Mouse (Mus musculus) liver, adult 2 months (tissue): ENCODE results near the gene Lbh. TPM values are rescaled to one million over a fixed set of nuclear protein-coding genes. Genes with fewer than 3 reads are reported as not detected.

Source experiments
- DNase-seq: peaks from one replicate; pipeline ENCODE4 v3.0.0-alpha.2; 2011; ENCODE audit warnings: low read depth, low spot score; ENCODE audit errors: extremely low read depth
- H3K27ac ChIP-seq: fragments of 200-500 bp; replicated peaks from 2 replicates; pipeline ENCODE4 v1.5.1; 2012; ENCODE audit warnings: low read depth, mild to moderate bottlenecking, control low read depth, inconsistent platforms, low read length; ENCODE audit not compliant: insufficient read depth
- H3K27me3 ChIP-seq: fragments of 200-500 bp; 2 replicates; pipeline ENCODE4 v1.6.1; 2012; ENCODE audit warnings: mild to moderate bottlenecking, moderate library complexity, low read length, inconsistent platforms; ENCODE audit not compliant: control insufficient read depth, insufficient read depth
- H3K36me3 ChIP-seq: fragments of 200-500 bp; 2 replicates; pipeline ENCODE4 v1.6.1; 2012; ENCODE audit warnings: low read length, inconsistent platforms; ENCODE audit not compliant: control insufficient read depth, insufficient read depth
- H3K4me1 ChIP-seq: fragments of 200-500 bp; 2 replicates; pipeline ENCODE4 v1.6.1; 2011; ENCODE audit warnings: low read length; ENCODE audit not compliant: control insufficient read depth, insufficient read depth
- H3K4me3 ChIP-seq: fragments of 200-500 bp; 2 replicates; pipeline ENCODE4 v1.5.1; 2011; ENCODE audit warnings: low read depth, mild to moderate bottlenecking, control low read depth, low read length, moderate library complexity; ENCODE audit not compliant: insufficient read depth
- H3K79me2 ChIP-seq: fragments of 200-500 bp; 2 replicates; pipeline ENCODE4 v1.6.1; 2012; ENCODE audit warnings: inconsistent platforms, mild to moderate bottlenecking, low read length, moderate library complexity; ENCODE audit not compliant: control insufficient read depth, insufficient read depth
- H3K9ac ChIP-seq: fragments of 200-500 bp; 2 replicates; pipeline ENCODE4 v1.6.1; 2012; ENCODE audit warnings: low read depth, mild to moderate bottlenecking, control low read depth, inconsistent platforms, low read length
- CTCF ChIP-seq: fragments of 200-500 bp; IDR thresholded peaks from 2 replicates; pipeline ENCODE4 v1.5.1; 2011; ENCODE audit warnings: low read depth, low read length, control low read depth
- POLR2A ChIP-seq: fragments of 200-500 bp; IDR thresholded peaks from 2 replicates; pipeline ENCODE4 v1.6.1; 2011; ENCODE audit warnings: low read length, control low read depth; ENCODE audit not compliant: insufficient read depth; ENCODE audit errors: extremely low read depth
- WGBS: fragments of 180-500 bp; shearing (Covaris S2); methylation state at CpG from one replicate; pipeline ENCODE4 v1.1.7; 2018; 5-methylcytosine and 5-hydroxymethylcytosine counted together
- polyA plus RNA-seq: library from polyadenylated mRNA; depleted of rRNA; stranded (reverse); fragments of >200 nt; gene quantifications from 2 replicates; pipeline ENCODE4 v1.2.3, GENCODE M21; 2012
- total RNA-seq: library from RNA; depleted of rRNA; stranded (reverse); fragments of >200 nt; gene quantifications from 2 replicates; pipeline ENCODE4 v1.2.3, GENCODE M21; 2014

Lbh gene
- total and polyA plus RNA-seq, 2 experiments, result 3.6 to 9.6 TPM

- H3K4me1 ChIP-seq, result no peaks in the 10 kb centered on the region; the same call in 1 of the 2 replicates
- H3K27me3 ChIP-seq, result no peaks in the 10 kb centered on the region
- H3K9ac ChIP-seq, result no peak overlapping the region
- H3K36me3 ChIP-seq, result no peaks in the 10 kb centered on the region
- no peak overlapping the region for H3K27ac ChIP-seq
- DNase-seq, result no peak
- no peak overlapping the region for H3K4me3 ChIP-seq
- TF ChIP-seq CTCF (no peak), POLR2A (no peak)
- no peaks in the 10 kb centered on the region for H3K79me2 ChIP-seq
- WGBS, result 89% methylated on average over 7 of the region's 7 CpGs
These were observed 52.6 kb downstream of the Lbh start for GRCm38 (mm10) chr17:72970631-72971161.

- Histone ChIP-seq H3K27ac (no peak overlapping the region), H3K36me3 (no peaks in the 10 kb centered on the region), H3K4me1 (peaks cover 4% of the 10 kb centered on the region; the same call in 1 of the 2 replicates), H3K9ac (no peak overlapping the region), H3K79me2 (no peaks in the 10 kb centered on the region), H3K4me3 (no peak overlapping the region), H3K27me3 (no peaks in the 10 kb centered on the region)
- TF ChIP-seq CTCF, result no peak
- TF ChIP-seq POLR2A, result no peak
- 91% methylated on average over 5 of the region's 5 CpGs for WGBS
- DNase-seq, result peak; percentile 32
These were observed 54.9 kb downstream of the Lbh start for GRCm38 (mm10) chr17:72973041-72973440.

- Histone ChIP-seq H3K27me3 (no peaks in the 10 kb centered on the region), H3K4me1 (peaks cover 4% of the 10 kb centered on the region; the same call in 1 of the 2 replicates), H3K79me2 (no peaks in the 10 kb centered on the region), H3K9ac (no peak overlapping the region), H3K27ac (no peak overlapping the region), H3K4me3 (no peak overlapping the region), H3K36me3 (no peaks in the 10 kb centered on the region)
- peak; percentile 33 for DNase-seq
- TF ChIP-seq CTCF (no peak), POLR2A (no peak)
- 44% methylated on average over 11 of the region's 11 CpGs for WGBS
These were observed 58.4 kb downstream of the Lbh start for GRCm38 (mm10) chr17:72976258-72977231.

- TF ChIP-seq POLR2A (no peak), CTCF (no peak)
- Histone ChIP-seq H3K4me1 (peaks cover 4% of the 10 kb centered on the region; the same call in 1 of the 2 replicates), H3K4me3 (no peak overlapping the region), H3K27me3 (no peaks in the 10 kb centered on the region), H3K36me3 (no peaks in the 10 kb centered on the region), H3K27ac (no peak overlapping the region), H3K9ac (no peak overlapping the region), H3K79me2 (no peaks in the 10 kb centered on the region)
- 90% methylated on average over 1 of the region's 1 CpGs for WGBS
- DNase-seq, result no peak
These were observed 59.5 kb downstream of the Lbh start for GRCm38 (mm10) chr17:72977616-72978015.

- Histone ChIP-seq H3K4me1 (peaks cover 5% of the 10 kb centered on the region; the same call in 1 of the 2 replicates), H3K27me3 (no peaks in the 10 kb centered on the region), H3K9ac (no peak overlapping the region), H3K27ac (no peak overlapping the region), H3K36me3 (no peaks in the 10 kb centered on the region), H3K4me3 (no peak overlapping the region), H3K79me2 (no peaks in the 10 kb centered on the region)
- WGBS, result 80% methylated on average over 6 of the region's 6 CpGs
- no peak for DNase-seq
- TF ChIP-seq POLR2A (no peak), CTCF (no peak)
These were observed 64.1 kb downstream of the Lbh start for GRCm38 (mm10) chr17:72982156-72982555.
